Comparison of ENCODE assay signal across 9 mouse cellular contexts in genomic region chr6:97311599-97312544, GRCm38 (mm10). TPM values are rescaled to one million over a fixed set of nuclear protein-coding genes. Genes with fewer than 3 reads are reported as not detected.
DNase-seq lines count a peak whose midpoint lies in the region; ATAC-seq and TF ChIP-seq lines count a peak whose summit lies in the region.
"Had no signal": no experiment of that assay in that cellular context is flagged by ENCODE, and none has a peak within 500 bp of the region (broad histone marks: within the 10 kb centered on the region; RNA-seq: fewer than 3 reads in every experiment).

No protein-coding gene starts in this region.

- peak overlapping the region; percentile 63 for H3K4me3 ChIP-seq in heart, embryonic 10.5 days
- peak overlapping the region; percentile 45 for H3K4me3 ChIP-seq in lung, postnatal 0 days (ENCODE audit: low read depth, low read length)

- peaks cover 19% of the 10 kb centered on the region for H3K36me3 ChIP-seq in heart, embryonic 10.5 days
- no peaks in the 10 kb centered on the region for H3K36me3 ChIP-seq in lung, postnatal 0 days (ENCODE audit: insufficient read depth, low read length)
- H3K36me3 ChIP-seq: G1E had no signal

- H3K4me2 ChIP-seq in lung, postnatal 0 days (replicated peaks; ENCODE audit: low read depth, low read length): peak overlapping the region; percentile 71

- H3K9ac ChIP-seq in lung, postnatal 0 days (replicated peaks; ENCODE audit: low read depth): peak overlapping the region; percentile 46

- H3K27ac ChIP-seq in heart, embryonic 10.5 days: peak overlapping the region; percentile 86
- H3K27ac ChIP-seq in lung, postnatal 0 days (ENCODE audit: low read length): peak overlapping the region; percentile 89

- peak; percentile 12 to 16 for DNase-seq in frontal cortex, postnatal 36 days (ENCODE audit: low spot score in 2 of 2)
- no peak for DNase-seq in frontal cortex, adult 2 months (ENCODE audit: extremely low spot score in 1 of 2, low spot score in 1 of 2)
- peak; percentile 53 for DNase-seq in embryo, embryonic 11.5 days (ENCODE audit: low read depth, low spot score)
- peak; percentile 92 for DNase-seq in heart, embryonic 10.5 days (ENCODE audit: low spot score)
- peak; percentile 61 to 73 for DNase-seq in kidney, adult 8-10 months
- peak; percentile 87 for DNase-seq in lung, postnatal 0 days (ENCODE audit: low spot score)
- peak; percentile 27 for DNase-seq in ovary, postnatal 10 days (ENCODE audit: low spot score)
- no peak for DNase-seq in spleen, postnatal 4 days (ENCODE audit: low spot score in 2 of 2)

- peak; percentile 47; the same call in 1 of the 2 replicates for TF ChIP-seq EP300 in lung, postnatal 0 days (IDR thresholded peaks at IDR 0.05)

- no peak for TF ChIP-seq CTCF in lung, postnatal 0 days (IDR thresholded peaks at IDR 0.05)

- H3K4me1 ChIP-seq in heart, embryonic 10.5 days: peaks cover 61% of the 10 kb centered on the region
- 0 out of 2 replicates have a peak, but pooled peaks cover 5% of the 10 kb centered on the region for H3K4me1 ChIP-seq in lung, postnatal 0 days (ENCODE audit: insufficient read depth, low read depth, low read length)

- no peaks in the 10 kb centered on the region for H3K27me3 ChIP-seq in heart, embryonic 10.5 days (ENCODE audit: insufficient read depth, poor library complexity, severe bottlenecking)
- H3K27me3 ChIP-seq in lung, postnatal 0 days (replicated peaks; ENCODE audit: insufficient read depth, low read length): no peaks in the 10 kb centered on the region

- no peaks in the 10 kb centered on the region for H3K9me3 ChIP-seq in heart, embryonic 10.5 days
- H3K9me3 ChIP-seq in lung, postnatal 0 days (ENCODE audit: low read length): no peaks in the 10 kb centered on the region

- under 1% methylated on average over 33 of the region's 33 CpGs for WGBS in heart, embryonic 10.5 days
- WGBS in lung, postnatal 0 days: 3% methylated on average over 33 of the region's 33 CpGs

- peak; percentile 88 for ATAC-seq in lung, postnatal 0 days

RNA-seq across cellular contexts. Expression of gene Lmod3, which starts 59.3 kb away (rescaled TPM):
- polyA plus RNA-seq in frontal cortex, adult 2 months (2012; rRNA removed): 0.15 TPM in 1 of 2 replicates, not detected in the other
- polyA plus RNA-seq in heart, embryonic 10.5 days (2016; fragmentation: Nextera tagmentation; extraction: Ambion mirVana): 10.5 and 17.5 TPM in 2 replicates
- 0.24 and 0.31 TPM in 2 replicates for polyA plus RNA-seq in lung, postnatal 0 days (2015; fragmentation: Nextera tagmentation; extraction: Ambion mirVana)
- polyA plus RNA-seq: G1E had no signal

Comparison
In these comparisons a context has a peak if more than half of its experiments do, and no peak if none do; other contexts are left out.
1. DNase-seq: peak in frontal cortex, postnatal 36 days (2 of 2), embryo, embryonic 11.5 days (single experiment), heart, embryonic 10.5 days (single experiment), kidney, adult 8-10 months (2 of 2), lung, postnatal 0 days (single experiment) and ovary, postnatal 10 days (single experiment); none in frontal cortex, adult 2 months (0 of 2) and spleen, postnatal 4 days (0 of 2).